Mouse (Mus musculus): ENCODE data around the gene Tbc1d19.

DNA sequence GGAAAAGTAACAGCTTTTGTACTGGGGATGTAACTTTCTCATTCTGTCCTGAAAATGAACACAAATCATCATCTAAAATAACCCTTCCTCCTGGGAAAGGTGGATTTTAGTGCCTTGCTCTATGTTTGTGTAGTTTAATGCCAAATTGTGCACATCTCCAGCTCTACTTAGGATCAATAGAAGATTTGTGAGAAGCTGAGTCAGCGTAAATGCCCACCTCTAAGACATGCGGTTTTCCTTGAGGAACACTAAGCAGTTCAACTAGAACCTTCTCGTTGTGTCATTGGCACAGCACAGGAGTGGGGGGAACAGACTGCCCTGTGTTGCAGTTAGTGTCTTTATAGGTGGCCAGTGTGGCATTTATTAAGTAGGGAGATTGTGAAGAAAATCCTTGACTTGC lies 65.6 kb downstream of the Tbc1d19 start:
- TF ChIP-seq CTCF (IDR thresholded peaks at IDR 0.05; ENCODE audit: low read depth, low read length): no peak
- TF ChIP-seq POLR2A (IDR thresholded peaks at IDR 0.05; ENCODE audit: borderline replicate concordance, low read depth, low read length): no peak
